Mouse (Mus musculus) kidney, adult 10 weeks (tissue): Measurements from ENCODE around the gene Mrs2. TPM values are rescaled to one million over a fixed set of nuclear protein-coding genes. Genes with fewer than 3 reads are reported as not detected.

Source experiments
- polyA plus RNA-seq: library from polyadenylated mRNA; stranded (reverse); fragments of 350-450 nt; fragmentation: Illumina TruSeq; extraction: RNeasy Lipid Tissue Mini Kit (QIAGEN cat#74804); gene quantifications from one replicate; pipeline ENCODE4 v1.2.3, GENCODE M21; 2014; ENCODE audit warnings: low read depth, low replicate concordance

The Mrs2 gene
- 36.1 TPM for polyA plus RNA-seq

DNA sequence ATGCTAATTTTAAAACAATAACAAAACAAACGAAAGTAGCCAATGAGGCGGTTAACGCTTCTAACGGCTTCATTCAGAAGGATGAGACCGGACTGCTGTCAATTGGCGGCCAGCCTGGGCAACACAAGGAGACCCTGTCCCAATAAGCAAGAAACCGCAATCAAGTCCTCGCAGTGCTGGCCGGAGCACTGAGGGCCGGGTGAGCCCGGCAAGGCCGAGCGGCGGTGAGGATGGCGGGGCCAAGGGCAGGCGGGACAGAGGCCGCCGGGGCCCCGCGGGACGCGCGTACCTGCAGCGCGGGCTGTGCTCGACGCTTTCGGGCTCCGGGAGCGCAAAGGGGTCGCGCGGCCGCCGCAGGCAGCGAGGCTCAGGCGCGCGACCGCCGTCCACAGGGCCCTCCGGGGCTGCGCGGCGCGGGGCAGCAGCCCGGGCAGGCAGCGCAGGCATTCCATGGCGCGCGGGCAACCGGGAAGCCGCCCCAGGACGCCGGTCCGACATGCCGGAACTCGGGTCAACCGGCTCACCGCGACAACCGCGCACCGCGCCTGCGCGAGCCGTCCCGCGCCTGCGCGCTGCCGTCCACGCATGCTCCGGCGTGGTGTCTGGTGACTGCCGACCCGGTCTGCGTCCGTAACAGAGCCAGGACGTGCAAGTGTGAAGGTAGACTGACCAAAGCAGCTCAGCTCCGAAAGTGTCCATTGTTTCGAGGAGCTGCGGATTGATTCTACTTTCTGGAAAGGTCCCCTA, at the start of gene Mrs2:
Mrs2 (minus strand) TSS at position 587 of the 747 bp plus-strand sequence.

GRCm38 (mm10) chr13:25055873-25056667, 35.9 kb upstream of the Mrs2 start, which contains the start of gene Dcdc2a:
Gene Dcdc2a (plus strand): TSS chr13:25056004.

DNA sequence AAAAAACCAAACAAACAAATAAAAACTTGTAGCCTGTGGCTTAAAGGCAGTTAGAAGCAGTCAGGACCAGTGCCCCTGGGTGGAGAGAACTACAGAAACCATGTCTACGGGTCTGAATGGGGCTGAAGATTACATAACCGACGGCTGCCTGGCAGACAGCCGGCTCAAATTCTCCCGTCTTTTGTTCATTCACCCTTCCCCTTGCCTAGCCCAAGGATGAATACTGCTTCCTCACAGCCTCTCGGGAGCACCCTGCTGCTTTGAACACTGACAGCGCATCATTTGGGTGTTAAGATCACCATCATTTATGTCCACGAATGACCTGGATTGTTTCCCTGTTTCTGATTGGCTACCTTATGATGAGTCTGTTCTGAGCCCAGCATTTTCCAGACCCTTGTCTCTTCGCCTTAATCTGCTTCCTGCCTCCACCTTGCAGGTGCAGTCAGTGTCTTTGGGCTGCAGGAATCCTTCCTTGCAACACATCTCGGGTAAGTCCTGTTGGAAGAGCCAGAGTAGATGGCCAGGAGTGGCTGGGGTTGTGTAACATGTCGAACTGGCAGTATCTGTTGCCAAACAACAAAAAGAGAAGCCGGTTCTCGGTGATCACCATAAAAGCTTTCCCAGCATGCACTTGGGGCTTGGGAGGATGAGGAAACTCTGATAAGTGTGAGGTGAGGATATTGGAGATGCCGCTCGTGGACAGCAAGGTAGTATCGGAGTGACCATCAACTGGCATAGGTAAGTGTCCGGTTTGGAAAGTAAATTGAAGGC, 77.5 kb downstream of the Mrs2 start, which contains the start of gene Gpld1:
Gpld1 (plus strand) TSS at position 641 of the 771 bp plus-strand sequence.

Other genes starting within 250 kb of the Mrs2 start
- 260 TPM for gene BC005537, start 218.7 kb downstream of the Mrs2 start, polyA plus RNA-seq
- 347 TPM for gene Acot13, start 188.8 kb downstream of the Mrs2 start, polyA plus RNA-seq
- 128 TPM for gene Tdp2, start 188.7 kb downstream of the Mrs2 start, polyA plus RNA-seq
- 2.7 TPM for gene D130043K22Rik, start 175.2 kb downstream of the Mrs2 start, polyA plus RNA-seq
- 39.0 TPM for gene Aldh5a1, start 82.7 kb downstream of the Mrs2 start, polyA plus RNA-seq
- gene Gpld1, start 77.2 kb downstream of the Mrs2 start, polyA plus RNA-seq: 1.4 TPM
- gene Dcdc2a, start 35.6 kb upstream of the Mrs2 start, polyA plus RNA-seq: 21.3 TPM